Mouse (Mus musculus) embryonic facial prominence, embryonic 15.5 days (tissue): ENCODE results near the gene Efr3b. TPM values are rescaled to one million over a fixed set of nuclear protein-coding genes. Genes with fewer than 3 reads are reported as not detected.
"Not testable (repeated sequence)": the region's sequence is repeated elsewhere in the genome, so short reads cannot be mapped to it uniquely, and the experiment has no call there.

Source experiments
- ATAC-seq: fragments of 200-750 bp; cut with Nextera tagmentation; 2 replicates; pipeline ENCODE4 v1.8.0; 2017; ENCODE audit warnings: low read depth, moderate TSS enrichment; ENCODE audit not compliant: insufficient number of reproducible peaks, low FRiP score, low TSS enrichment
- H3K27ac ChIP-seq: fragments of 300-500 bp; sonication (generic); replicated peaks from 2 replicates; pipeline ENCODE4 v1.5.1; 2015; ENCODE audit warnings: mild to moderate bottlenecking, inconsistent platforms
- H3K27me3 ChIP-seq: fragments of 300-500 bp; sonication (generic); 2 replicates; pipeline ENCODE4 v1.6.1; 2015; ENCODE audit warnings: inconsistent platforms
- H3K36me3 ChIP-seq: fragments of 300-500 bp; sonication (generic); 2 replicates; pipeline ENCODE4 v1.6.1; 2015; ENCODE audit warnings: mild to moderate bottlenecking, inconsistent platforms
- H3K4me1 ChIP-seq: fragments of 300-500 bp; sonication (generic); 2 replicates; pipeline ENCODE4 v1.6.1; 2015; ENCODE audit warnings: inconsistent platforms
- H3K4me2 ChIP-seq: fragments of 300-500 bp; sonication (generic); replicated peaks from 2 replicates; pipeline ENCODE4 v1.6.1; 2015; ENCODE audit warnings: mild to moderate bottlenecking, inconsistent platforms
- H3K4me3 ChIP-seq: fragments of 300-500 bp; sonication (generic); replicated peaks from 2 replicates; pipeline ENCODE4 v1.5.1; 2015; ENCODE audit warnings: mild to moderate bottlenecking, inconsistent platforms
- H3K9ac ChIP-seq: fragments of 300-500 bp; sonication (generic); 2 replicates; pipeline ENCODE4 v1.6.1; 2015; ENCODE audit warnings: inconsistent platforms
- H3K9me3 ChIP-seq: fragments of 300-500 bp; sonication (generic); replicated peaks from 2 replicates; pipeline ENCODE4 v1.6.1; 2016; ENCODE audit warnings: inconsistent platforms
- WGBS: fragments of 180-500 bp; shearing (Covaris S2); methylation state at CpG from one replicate; pipeline ENCODE4 v1.1.7; 2015; 5-methylcytosine and 5-hydroxymethylcytosine counted together
- polyA plus RNA-seq: library from polyadenylated mRNA; unstranded; fragments of >200 nt; fragmentation: Nextera tagmentation; extraction: Ambion mirVana; gene quantifications from 2 replicates; pipeline ENCODE4 v1.2.1, GENCODE M21; 2015

Gene Efr3b
- polyA plus RNA-seq, 1 experiment from 2014 or later, result 4.2 TPM

DNA sequence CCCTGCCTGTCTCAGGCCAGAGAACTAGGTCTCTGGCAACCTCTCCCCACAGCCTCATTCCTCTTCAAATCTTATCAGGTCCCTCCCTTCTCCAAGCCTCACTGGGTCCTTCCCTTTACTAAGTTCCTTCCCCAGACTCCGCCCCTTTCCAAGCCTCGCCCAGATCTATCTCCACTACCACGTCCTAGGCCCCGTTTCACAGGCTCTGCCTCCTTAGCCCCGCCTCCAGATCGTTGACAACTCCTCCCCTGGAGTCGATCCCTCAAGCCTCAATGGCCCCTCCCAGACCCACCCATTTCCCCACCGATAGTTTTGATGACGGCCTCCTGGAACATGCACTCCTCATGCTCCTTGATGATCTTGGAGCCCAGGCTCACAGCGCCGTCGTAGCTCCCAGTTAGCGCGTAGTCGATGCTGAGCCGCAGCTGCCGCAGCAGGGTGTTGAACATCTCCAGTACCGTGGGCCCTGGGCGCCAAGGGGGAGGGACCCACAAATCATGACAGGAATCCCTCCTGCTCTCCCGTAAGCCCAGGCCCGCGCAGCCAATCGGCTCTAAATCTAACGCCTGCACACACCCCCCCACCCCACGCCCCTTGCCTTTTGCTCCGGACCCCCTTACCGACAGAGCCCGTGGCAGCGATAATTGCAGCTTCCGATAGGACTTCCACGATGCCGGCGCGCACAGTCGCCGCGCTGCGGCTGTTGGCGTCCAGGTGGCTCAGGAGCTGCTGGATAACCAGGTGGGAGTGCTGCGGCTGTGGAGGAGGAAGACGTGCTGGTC is 57.2 kb downstream of the Efr3b start:
- Histone ChIP-seq H3K4me2 (peak overlapping the region; percentile 90), H3K27me3 (no peaks in the 10 kb centered on the region), H3K9me3 (no peaks in the 10 kb centered on the region), H3K9ac (peak overlapping the region; percentile 16), H3K4me3 (peak overlapping the region; percentile 48), H3K36me3 (peaks cover 3% of the 10 kb centered on the region; the same call in 1 of the 2 replicates), H3K27ac (peak overlapping the region; percentile 67), H3K4me1 (peaks cover 19% of the 10 kb centered on the region)
- peak; percentile 93 for ATAC-seq
- under 1% methylated on average over 41 of the region's 41 CpGs for WGBS

GRCm38 (mm10) chr12:3980991-3981349 is 57.7 kb downstream of the Efr3b start:
- Histone ChIP-seq H3K27ac (0 out of 2 replicates have a peak overlapping the region, but pooled peaks have one; percentile 52), H3K27me3 (no peaks in the 10 kb centered on the region), H3K9ac (no peak overlapping the region), H3K36me3 (peaks cover 3% of the 10 kb centered on the region; the same call in 1 of the 2 replicates), H3K4me3 (peak overlapping the region; percentile 48), H3K9me3 (no peaks in the 10 kb centered on the region), H3K4me1 (peaks cover 19% of the 10 kb centered on the region), H3K4me2 (peak overlapping the region; percentile 90)
- peak; percentile 35; the same call in 1 of the 2 replicates for ATAC-seq
- WGBS, result 35% methylated on average over 1 of the region's 1 CpGs

GRCm38 (mm10) chr12:3973169-3973568 is 65.5 kb downstream of the Efr3b start:
- 95% methylated on average over 6 of the region's 6 CpGs for WGBS
- H3K9me3 ChIP-seq, H3K4me3 ChIP-seq, H3K27me3 ChIP-seq, H3K27ac ChIP-seq, H3K9ac ChIP-seq, ATAC-seq, H3K4me2 ChIP-seq, H3K4me1 ChIP-seq: not testable (repeated sequence)
- H3K36me3 ChIP-seq, result peaks cover 17% of the 10 kb centered on the region

- 0 out of 2 replicates have a peak, but pooled peaks have one; percentile 57 for ATAC-seq
Measured at GRCm38 (mm10) chr12:3968380-3968779, 70.3 kb downstream of the Efr3b start.

GRCm38 (mm10) chr12:3967196-3967595 is 71.5 kb downstream of the Efr3b start:
- H3K4me2 ChIP-seq, result no peak overlapping the region
- no peaks in the 10 kb centered on the region for H3K4me1 ChIP-seq
- no peak overlapping the region for H3K4me3 ChIP-seq
- no peaks in the 10 kb centered on the region for H3K9me3 ChIP-seq
- ATAC-seq, result no peak
- no peak overlapping the region for H3K27ac ChIP-seq
- H3K9ac ChIP-seq, result no peak overlapping the region
- H3K27me3 ChIP-seq, result no peaks in the 10 kb centered on the region
- WGBS, result 95% methylated on average over 4 of the region's 4 CpGs
- H3K36me3 ChIP-seq, result peaks cover 7% of the 10 kb centered on the region; the same call in 1 of the 2 replicates

More at GRCm38 (mm10) chr12:3968380-3968779, 70.3 kb downstream of the Efr3b start:
- H3K9me3 ChIP-seq, result no peaks in the 10 kb centered on the region
- no peak overlapping the region for H3K4me3 ChIP-seq
- H3K4me1 ChIP-seq, result no peaks in the 10 kb centered on the region
- H3K36me3 ChIP-seq, result peaks cover 7% of the 10 kb centered on the region; the same call in 1 of the 2 replicates
- no peak overlapping the region for H3K27ac ChIP-seq
- H3K9ac ChIP-seq, result no peak overlapping the region
- H3K27me3 ChIP-seq, result no peaks in the 10 kb centered on the region
- 60% methylated on average over 9 of the region's 9 CpGs for WGBS
- no peak overlapping the region for H3K4me2 ChIP-seq

GRCm38 (mm10) chr12:3960553-3960952 is 78.2 kb downstream of the Efr3b start:
- H3K4me1 ChIP-seq, result peaks cover 7% of the 10 kb centered on the region; the same call in 1 of the 2 replicates
- H3K9ac ChIP-seq, result no peak overlapping the region
- H3K27me3 ChIP-seq, result no peaks in the 10 kb centered on the region
- H3K36me3 ChIP-seq, result no peaks in the 10 kb centered on the region
- H3K9me3 ChIP-seq, result no peaks in the 10 kb centered on the region
- 0 out of 2 replicates have a peak overlapping the region, but pooled peaks have one; percentile 80 for H3K27ac ChIP-seq
- no peak for ATAC-seq
- peak overlapping the region; percentile 62 for H3K4me3 ChIP-seq
- peak overlapping the region; percentile 87 for H3K4me2 ChIP-seq
- 45% methylated on average over 4 of the region's 4 CpGs for WGBS

- peak; percentile 87 for ATAC-seq
- H3K9ac ChIP-seq, result peak overlapping the region; percentile 63
- no peaks in the 10 kb centered on the region for H3K36me3 ChIP-seq
- 2% methylated on average over 53 of the region's 53 CpGs for WGBS
- peak overlapping the region; percentile 80 for H3K27ac ChIP-seq
- peaks cover 7% of the 10 kb centered on the region; the same call in 1 of the 2 replicates for H3K4me1 ChIP-seq
- peaks cover 4% of the 10 kb centered on the region; the same call in 1 of the 2 replicates for H3K27me3 ChIP-seq
- H3K9me3 ChIP-seq, result no peaks in the 10 kb centered on the region
- peak overlapping the region; percentile 87 for H3K4me2 ChIP-seq
- H3K4me3 ChIP-seq, result peak overlapping the region; percentile 62
Measured at GRCm38 (mm10) chr12:3959791-3960543, 78.7 kb downstream of the Efr3b start.

DNA sequence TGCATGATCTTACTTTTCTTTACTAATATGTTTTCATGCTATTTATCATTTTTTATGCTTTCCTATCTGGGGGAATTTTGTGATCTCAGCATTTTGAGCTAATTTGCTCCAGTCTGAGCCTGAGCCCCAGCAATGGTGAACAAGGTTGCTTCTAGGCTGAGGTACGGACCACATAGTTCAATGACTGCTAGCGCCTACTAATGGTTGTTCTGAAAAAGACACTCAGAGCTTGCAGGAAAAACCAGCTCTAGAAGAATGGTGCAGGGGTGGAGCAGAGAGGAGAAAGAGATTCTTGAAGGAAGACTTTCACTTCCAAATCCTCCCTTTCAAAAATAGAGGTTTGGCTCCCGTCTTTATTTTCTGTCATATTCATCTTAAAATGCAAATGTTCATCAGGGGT is 82.4 kb downstream of the Efr3b start:
- Histone ChIP-seq H3K27ac (no peak overlapping the region), H3K36me3 (no peaks in the 10 kb centered on the region), H3K4me1 (peaks cover 7% of the 10 kb centered on the region; the same call in 1 of the 2 replicates), H3K4me2 (no peak overlapping the region), H3K4me3 (no peak overlapping the region), H3K9me3 (no peaks in the 10 kb centered on the region), H3K27me3 (peaks cover 22% of the 10 kb centered on the region), H3K9ac (no peak overlapping the region)
- 15% methylated on average over 3 of the region's 3 CpGs for WGBS
- no peak for ATAC-seq

GRCm38 (mm10) chr12:3955371-3955770 is 83.3 kb downstream of the Efr3b start:
- Histone ChIP-seq H3K27ac (no peak overlapping the region), H3K9me3 (no peaks in the 10 kb centered on the region), H3K4me2 (no peak overlapping the region), H3K4me3 (no peak overlapping the region), H3K36me3 (no peaks in the 10 kb centered on the region), H3K27me3 (peaks cover 22% of the 10 kb centered on the region), H3K4me1 (peaks cover 3% of the 10 kb centered on the region; the same call in 1 of the 2 replicates), H3K9ac (no peak overlapping the region)
- ATAC-seq, result no peak
- WGBS, result 24% methylated on average over 10 of the region's 10 CpGs

DNA sequence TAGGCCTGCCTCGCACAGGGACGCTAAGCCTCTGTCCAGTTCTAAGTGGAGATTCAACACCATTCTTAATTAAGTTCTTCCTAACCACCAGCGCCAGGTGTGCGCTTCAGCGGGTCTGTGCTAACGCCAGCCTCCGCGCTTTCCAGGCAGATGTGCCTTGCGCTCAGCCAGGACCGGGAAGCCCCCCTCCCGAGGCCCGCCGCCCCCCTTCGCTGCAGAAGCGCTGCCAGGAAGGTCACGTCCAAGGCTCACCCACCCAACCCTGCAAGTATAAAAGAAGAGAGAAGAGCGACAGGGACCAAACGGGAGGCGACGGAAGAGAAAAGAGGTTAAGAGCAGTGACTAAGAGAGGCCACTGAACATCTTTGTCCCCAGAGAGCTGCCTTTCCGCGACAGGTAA is 84.1 kb downstream of the Efr3b start, which contains the start of gene Pomc:
TSS of gene Pomc (plus strand) at position 301 of the 400 bp plus-strand sequence.
- Histone ChIP-seq H3K9me3 (no peaks in the 10 kb centered on the region), H3K4me2 (no peak within 1 kb of the TSS), H3K4me1 (no peaks in the 10 kb centered on the region), H3K27ac (no peak within 1 kb of the TSS), H3K4me3 (no peak within 1 kb of the TSS), H3K36me3 (no peaks in the 10 kb centered on the region), H3K9ac (no peak within 1 kb of the TSS), H3K27me3 (peaks cover 22% of the 10 kb centered on the region)
- 19% methylated on average over 22 of the region's 22 CpGs for WGBS
- ATAC-seq, result no peak

DNA sequence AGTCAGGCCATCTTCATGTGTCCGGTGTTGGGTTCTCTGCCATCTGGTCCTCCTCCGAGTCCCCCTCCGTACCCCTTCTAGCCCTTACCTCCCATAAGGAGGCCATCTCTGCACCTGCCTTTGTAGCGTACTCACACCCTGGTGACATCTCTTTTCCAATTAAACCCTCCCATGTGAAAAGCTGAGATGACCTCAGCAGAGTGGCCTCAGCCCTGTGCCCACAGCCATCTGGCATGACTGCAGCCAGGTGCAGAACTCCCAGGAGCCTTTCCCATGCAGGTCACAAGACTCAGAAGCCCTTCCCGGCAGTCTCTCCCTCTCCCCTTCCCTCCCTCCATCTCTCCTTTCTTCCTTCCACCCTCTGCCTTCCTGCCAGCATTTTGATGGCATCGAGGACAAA is 91.2 kb downstream of the Efr3b start:
- H3K9me3 ChIP-seq, result no peaks in the 10 kb centered on the region
- no peak overlapping the region for H3K9ac ChIP-seq
- H3K4me3 ChIP-seq, result no peak overlapping the region
- H3K27ac ChIP-seq, result no peak overlapping the region
- H3K36me3 ChIP-seq, result no peaks in the 10 kb centered on the region
- H3K27me3 ChIP-seq, result no peaks in the 10 kb centered on the region
- no peak overlapping the region for H3K4me2 ChIP-seq
- no peak for ATAC-seq
- 70% methylated on average over 6 of the region's 6 CpGs for WGBS
- H3K4me1 ChIP-seq, result no peaks in the 10 kb centered on the region
